Mouse (Mus musculus) embryonic fibroblast, embryonic 13.5 days (primary cell): Measurements from ENCODE around the gene Cnot6l. TPM values are rescaled to one million over a fixed set of nuclear protein-coding genes. Genes with fewer than 3 reads are reported as not detected.

Experiments
- H3K27ac ChIP-seq: 2 replicates; pipeline ENCODE4 v1.5.1; 2012; ENCODE audit warnings: low read length, control low read depth, inconsistent platforms; ENCODE audit not compliant: insufficient read depth
- H3K4me1 ChIP-seq: 2 replicates; pipeline ENCODE4 v1.6.1; 2011; ENCODE audit warnings: low read length; ENCODE audit not compliant: control insufficient read depth, insufficient read depth
- H3K4me3 ChIP-seq: 2 replicates; pipeline ENCODE4 v1.5.1; 2011; ENCODE audit warnings: mild to moderate bottlenecking, control low read depth, low read length; ENCODE audit not compliant: insufficient read depth
- CTCF ChIP-seq: IDR thresholded peaks from 2 replicates; pipeline ENCODE4 v1.5.1; 2011; ENCODE audit warnings: mild to moderate bottlenecking, control low read depth, low read length, moderate library complexity, borderline replicate concordance; ENCODE audit not compliant: insufficient read depth
- POLR2A ChIP-seq: IDR thresholded peaks from 2 replicates; pipeline ENCODE4 v1.6.1; 2011; ENCODE audit warnings: low read depth, mild to moderate bottlenecking, control low read depth, low read length, moderate library complexity
- polyA plus RNA-seq: library from polyadenylated mRNA; stranded (reverse); fragments of >200 nt; gene quantifications from 2 replicates; pipeline ENCODE4 v1.2.4, GENCODE M21; 2011; ENCODE audit warnings: low read depth; ENCODE audit not compliant: missing spikeins, insufficient read length

Gene Cnot6l
- polyA plus RNA-seq, 1 experiment, result 65.6 TPM

DNA sequence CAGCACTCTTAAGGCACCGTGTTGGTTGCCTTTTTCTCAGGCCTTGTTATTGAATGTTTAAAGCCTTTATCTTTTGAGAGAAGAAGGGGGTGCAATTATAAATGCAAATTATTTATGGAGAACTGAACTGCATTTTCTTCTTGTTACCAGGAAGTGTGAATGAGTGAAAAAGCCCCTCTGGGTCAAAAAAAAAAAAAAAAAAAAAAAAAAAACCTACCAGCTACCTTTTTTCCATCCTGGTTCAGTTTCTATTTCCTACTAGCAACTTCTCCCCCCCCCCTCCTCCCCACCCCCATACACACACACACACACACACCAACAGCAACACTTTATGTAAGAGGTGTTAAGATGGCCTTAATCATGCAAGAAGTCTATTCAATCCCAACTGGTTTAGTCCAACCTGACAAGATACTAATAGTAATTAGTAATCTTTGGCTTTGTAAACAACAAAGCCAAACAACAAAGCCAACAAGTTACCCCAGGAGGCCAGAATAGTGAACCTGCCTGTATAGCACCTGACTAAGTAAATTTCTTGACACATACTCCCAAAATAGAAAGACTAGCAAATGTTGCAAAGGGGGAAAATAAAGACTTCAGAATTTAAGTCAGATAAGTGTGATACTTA lies 463 bp downstream of the Cnot6l start:
- no peak for TF ChIP-seq POLR2A
- no peak for TF ChIP-seq CTCF
- Histone ChIP-seq H3K4me3 (peak overlapping the region; percentile 95), H3K27ac (peak overlapping the region; percentile 88), H3K4me1 (peaks cover 5% of the 10 kb centered on the region; the same call in 1 of the 2 replicates)

DNA sequence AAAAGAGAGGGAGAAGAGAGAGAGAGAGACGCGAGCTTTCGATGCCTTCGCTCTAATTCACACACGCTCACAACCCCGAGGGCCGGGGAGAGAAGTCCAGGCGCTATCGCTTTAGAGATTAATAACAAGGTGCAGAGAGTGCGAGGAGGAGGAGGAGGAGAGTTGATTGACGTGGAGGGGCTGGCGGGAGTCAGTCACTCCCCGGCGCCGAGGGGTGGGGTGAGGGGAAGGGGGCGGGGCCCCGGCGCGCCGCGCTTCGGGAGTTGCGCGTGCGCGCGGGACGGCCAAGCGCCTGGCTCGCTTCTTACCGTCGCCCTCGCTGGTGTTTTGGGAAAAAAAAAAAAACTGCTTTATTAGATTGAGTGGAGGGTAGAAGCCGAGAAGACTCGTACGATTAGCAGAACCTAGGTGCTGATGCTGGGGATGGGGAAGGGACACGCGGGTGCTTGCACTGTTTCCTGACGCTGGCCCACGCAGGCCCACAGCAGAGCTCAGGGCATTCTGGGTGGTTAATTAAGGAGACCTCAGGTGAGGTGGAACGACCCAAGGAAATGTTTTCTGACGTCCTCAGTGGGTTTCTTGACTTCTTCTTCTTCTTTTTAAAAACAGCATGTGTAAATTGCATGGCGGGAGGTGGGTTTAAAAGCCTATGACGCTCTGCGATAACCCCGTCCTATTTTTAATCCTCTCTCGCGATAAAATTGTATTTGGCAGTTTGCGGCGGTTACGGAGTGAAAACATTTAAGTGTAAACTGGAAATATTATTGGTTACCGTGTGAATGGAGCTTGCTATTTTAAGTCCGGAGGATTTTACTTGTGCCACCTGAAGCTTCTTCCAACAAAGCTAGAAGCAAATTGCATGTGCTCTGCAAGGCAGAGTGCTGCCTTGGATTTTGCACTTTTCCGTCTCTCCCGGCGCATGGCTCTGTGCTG lies 1.3 kb downstream of the Cnot6l start:
- H3K4me1 ChIP-seq, result peaks cover 5% of the 10 kb centered on the region; the same call in 1 of the 2 replicates
- peak overlapping the region; percentile 98 for H3K27ac ChIP-seq
- peak overlapping the region; percentile 98 for H3K4me3 ChIP-seq
- TF ChIP-seq POLR2A (peak; percentile 78), CTCF (no peak)

DNA sequence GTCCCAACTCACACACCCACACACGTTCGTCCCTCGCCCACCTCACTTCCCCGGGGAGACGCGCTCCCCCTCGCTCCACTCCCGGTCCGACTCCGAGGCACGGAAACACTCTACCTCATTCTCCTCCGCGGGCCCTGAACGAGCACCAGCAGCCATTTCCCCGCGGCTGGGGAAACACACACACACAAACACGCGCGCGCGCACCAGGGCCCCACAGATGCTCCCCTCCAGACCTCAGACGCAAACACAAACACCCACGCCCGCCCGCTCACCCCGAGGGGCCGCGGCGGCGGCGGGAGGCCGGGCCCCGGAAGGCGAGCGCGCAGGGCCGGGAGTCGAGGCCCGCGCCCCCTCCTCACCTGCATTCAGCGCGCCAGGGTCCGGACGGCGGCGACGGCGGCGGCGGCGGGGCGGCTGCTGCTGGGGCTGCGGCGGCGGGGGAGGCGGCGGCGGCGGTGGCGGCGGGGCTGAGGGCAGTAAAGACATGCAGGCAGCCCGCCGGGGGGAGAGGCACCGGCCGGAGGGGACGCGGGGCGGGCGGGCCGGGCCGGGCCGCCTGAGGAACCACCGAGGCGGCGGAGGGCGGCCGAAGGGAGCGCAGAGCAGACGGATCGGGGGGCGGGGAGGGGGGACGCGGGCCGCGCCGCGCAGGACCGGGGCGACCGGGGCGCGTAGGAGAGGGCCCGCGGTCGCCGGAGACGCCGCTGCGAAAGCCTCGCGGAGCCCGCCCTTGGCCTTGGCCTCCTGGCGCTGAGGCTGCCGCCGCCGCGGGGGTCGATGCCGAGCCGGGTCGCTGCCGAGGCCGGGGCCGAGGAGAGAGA lies 2.2 kb downstream of the Cnot6l start:
- peak overlapping the region; percentile 98 for H3K4me3 ChIP-seq
- TF ChIP-seq POLR2A (peak; percentile 43; the same call in 1 of the 2 replicates), CTCF (no peak)
- H3K27ac ChIP-seq, result peak overlapping the region; percentile 98
- H3K4me1 ChIP-seq, result peaks cover 5% of the 10 kb centered on the region; the same call in 1 of the 2 replicates

DNA sequence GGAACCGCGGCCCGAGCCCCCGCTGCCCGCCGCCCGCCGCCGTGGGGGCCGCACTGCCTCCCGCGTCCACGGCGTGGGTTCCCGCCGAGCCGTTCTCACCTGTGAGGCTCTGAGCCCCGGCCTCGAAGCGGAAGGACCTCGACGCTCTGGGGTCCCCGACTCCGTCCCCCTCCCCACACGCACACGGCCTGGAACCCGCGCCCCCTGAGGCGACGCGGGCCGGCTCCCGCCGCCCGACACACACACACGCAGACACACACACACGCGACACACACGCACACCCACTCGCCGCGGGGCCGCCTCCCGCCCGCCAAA lies 2.8 kb downstream of the Cnot6l start:
- Histone ChIP-seq H3K4me1 (peaks cover 5% of the 10 kb centered on the region; the same call in 1 of the 2 replicates), H3K27ac (peak overlapping the region; percentile 50), H3K4me3 (peak overlapping the region; percentile 55)
- TF ChIP-seq CTCF (no peak), POLR2A (no peak)

DNA sequence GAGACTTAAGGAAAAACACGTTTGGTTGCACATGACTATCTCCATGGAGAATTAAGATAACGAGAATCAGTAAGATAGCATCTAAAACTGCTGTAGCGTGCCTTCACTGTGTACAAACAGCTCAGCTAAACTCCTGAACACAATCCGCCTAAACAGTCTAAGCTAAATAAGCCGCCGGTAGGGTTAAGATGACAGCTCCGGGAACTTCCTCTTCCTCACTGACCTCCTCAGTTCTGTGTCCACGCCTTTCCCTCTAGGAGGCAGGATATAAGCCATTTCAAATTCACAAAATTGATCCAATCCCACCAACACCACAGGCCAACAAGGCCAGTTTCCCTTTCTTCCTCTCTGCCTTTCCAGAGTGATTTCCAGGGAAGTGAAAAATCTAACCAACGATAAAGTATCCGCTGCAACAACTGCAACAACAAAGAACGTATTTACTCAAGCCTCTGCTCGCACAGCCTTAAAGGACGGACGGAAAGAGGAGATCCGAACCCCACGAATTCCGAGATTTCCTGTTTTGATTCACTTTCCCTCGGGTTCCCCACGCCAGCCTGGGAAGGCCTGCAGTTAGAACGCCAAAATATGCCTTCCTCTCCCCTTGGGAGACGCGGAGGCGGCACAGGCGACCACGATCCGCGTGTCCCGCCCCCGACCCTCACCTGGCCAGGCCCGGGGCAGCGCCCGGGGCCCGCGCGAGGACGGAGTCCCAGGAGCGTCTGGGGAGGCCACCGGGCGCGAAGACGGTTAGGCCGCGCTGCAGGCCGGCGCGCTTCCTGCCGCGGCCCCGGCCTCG lies 3.3 kb downstream of the Cnot6l start:
- Histone ChIP-seq H3K4me1 (peaks cover 5% of the 10 kb centered on the region; the same call in 1 of the 2 replicates), H3K4me3 (peak overlapping the region; percentile 55), H3K27ac (peak overlapping the region; percentile 50)
- TF ChIP-seq POLR2A (peak; percentile 82), CTCF (no peak)

DNA sequence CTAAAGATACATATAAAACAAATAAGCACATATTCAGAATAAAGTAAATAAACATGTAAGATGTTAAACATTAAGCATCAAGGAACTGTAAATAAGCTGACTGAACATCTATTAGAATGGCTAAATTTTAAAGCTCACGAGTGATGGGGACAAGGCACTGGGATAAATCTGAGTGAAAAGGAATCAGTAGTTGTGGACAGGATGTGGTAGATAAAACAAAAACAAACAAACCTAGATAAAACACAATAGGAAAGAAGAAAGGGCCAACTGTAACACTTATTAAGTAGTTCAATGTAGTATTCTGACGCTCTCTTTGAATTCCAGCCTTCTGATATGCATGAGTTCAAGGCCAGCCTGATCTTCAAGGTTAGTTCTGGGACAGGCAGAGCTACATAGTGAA lies 21.6 kb downstream of the Cnot6l start:
- Histone ChIP-seq H3K27ac (no peak overlapping the region), H3K4me1 (no peaks in the 10 kb centered on the region), H3K4me3 (no peak overlapping the region)
- TF ChIP-seq POLR2A (no peak), CTCF (no peak)

DNA sequence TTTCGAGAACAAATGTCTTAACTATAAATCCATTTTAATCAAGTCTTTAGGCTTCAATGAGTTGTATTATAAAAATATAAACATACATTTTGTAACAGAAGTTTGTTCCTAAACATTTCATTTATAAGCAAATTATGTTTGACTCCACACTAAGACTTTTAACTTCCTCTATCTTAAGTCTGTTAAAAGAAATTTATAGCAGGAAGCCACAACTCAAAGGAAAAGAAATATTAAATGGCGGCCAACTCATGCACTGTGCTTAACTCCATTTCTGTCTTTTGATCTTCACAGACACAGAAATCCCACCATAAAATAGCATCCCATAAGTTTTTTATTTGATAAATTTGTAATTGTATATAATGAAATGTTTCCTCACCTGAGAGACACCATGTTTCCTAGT lies 33.3 kb downstream of the Cnot6l start:
- TF ChIP-seq POLR2A (no peak), CTCF (no peak)
- Histone ChIP-seq H3K4me1 (no peaks in the 10 kb centered on the region), H3K4me3 (no peak overlapping the region), H3K27ac (no peak overlapping the region)

DNA sequence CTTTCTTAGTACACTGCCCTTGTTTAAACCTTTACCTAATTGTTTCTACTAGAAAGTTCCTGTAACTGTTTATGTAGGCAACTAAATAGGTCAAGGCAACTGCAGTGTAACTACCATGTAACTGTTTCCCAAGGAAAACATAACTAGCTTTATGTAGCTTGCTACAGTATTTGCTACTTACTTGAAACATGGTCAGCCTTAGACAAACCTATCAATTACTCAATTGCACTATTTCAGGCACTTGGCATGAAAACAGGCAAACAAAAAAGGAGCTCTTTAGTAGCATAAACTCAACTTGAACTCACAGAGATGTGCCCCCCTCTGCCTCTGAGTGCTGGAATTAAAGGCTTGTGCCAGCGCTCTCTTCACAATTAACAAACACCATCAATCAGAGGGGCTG lies 37.1 kb downstream of the Cnot6l start:
- H3K4me3 ChIP-seq, result no peak overlapping the region
- TF ChIP-seq CTCF (no peak), POLR2A (no peak)
- H3K4me1 ChIP-seq, result no peaks in the 10 kb centered on the region

DNA sequence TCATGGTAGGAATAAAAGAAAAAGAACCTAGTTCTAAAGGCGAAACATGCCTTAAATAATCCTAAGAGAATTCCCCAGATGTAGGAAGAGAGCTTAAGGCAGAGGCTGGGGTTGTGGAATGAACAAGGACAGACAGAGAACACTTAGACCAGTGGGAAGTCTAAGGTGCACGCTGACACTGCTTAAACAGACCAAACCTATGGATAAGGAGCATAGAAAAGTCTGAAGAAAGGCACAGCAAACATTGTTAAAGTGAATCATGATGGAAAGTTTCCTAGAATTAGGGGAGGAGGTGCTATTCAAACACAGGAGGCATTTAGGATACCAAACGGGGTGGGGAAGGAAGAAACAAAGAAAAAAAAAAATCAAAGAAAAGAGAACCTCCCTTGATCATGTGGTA lies 49.0 kb downstream of the Cnot6l start:
- TF ChIP-seq POLR2A, result no peak
- no peak for TF ChIP-seq CTCF
- no peak overlapping the region for H3K27ac ChIP-seq
- no peaks in the 10 kb centered on the region for H3K4me1 ChIP-seq
- no peak overlapping the region for H3K4me3 ChIP-seq

More for the DNA sequence above, 37.1 kb downstream of the Cnot6l start:
- H3K27ac ChIP-seq, result no peak overlapping the region
